Mouse (Mus musculus): ENCODE results near the gene Abhd4.

The Abhd4 gene

GRCm38 (mm10) chr14:54253741-54254291 is at the start of gene Abhd4, which contains the start of gene Dad1:
Gene Abhd4, plus strand, starts transcription at chr14:54254188.
Gene Dad1, minus strand, starts transcription at chr14:54254104.
- peak; percentile 98 for DNase-seq (ENCODE audit: low read depth)

GRCm38 (mm10) chr14:54204311-54204710 is 49.7 kb upstream of the Abhd4 start:
- no peak for DNase-seq (ENCODE audit: low read depth)

GRCm38 (mm10) chr14:54204786-54205185 is 49.2 kb upstream of the Abhd4 start:
- DNase-seq (ENCODE audit: low read depth): no peak

- DNase-seq (ENCODE audit: low read depth): no peak
Measured at GRCm38 (mm10) chr14:54205904-54206303, 48.1 kb upstream of the Abhd4 start.

- DNase-seq (ENCODE audit: low read depth): no peak
Measured at GRCm38 (mm10) chr14:54206309-54206708, 47.7 kb upstream of the Abhd4 start.

- no peak for DNase-seq (ENCODE audit: low read depth)
Measured at GRCm38 (mm10) chr14:54206750-54207550, 47.0 kb upstream of the Abhd4 start.

GRCm38 (mm10) chr14:54207924-54208323 is 46.1 kb upstream of the Abhd4 start:
- DNase-seq (ENCODE audit: low read depth): no peak

GRCm38 (mm10) chr14:54208741-54209140 is 45.2 kb upstream of the Abhd4 start:
- no peak for DNase-seq (ENCODE audit: low read depth)

GRCm38 (mm10) chr14:54209932-54210331 is 44.1 kb upstream of the Abhd4 start:
- DNase-seq (ENCODE audit: low read depth): no peak

GRCm38 (mm10) chr14:54210401-54210800 is 43.6 kb upstream of the Abhd4 start:
- DNase-seq (ENCODE audit: low read depth): no peak

- no peak for DNase-seq (ENCODE audit: low read depth)
Measured at GRCm38 (mm10) chr14:54211199-54211598, 42.8 kb upstream of the Abhd4 start.

- no peak for DNase-seq (ENCODE audit: low read depth)
Measured at GRCm38 (mm10) chr14:54211755-54212154, 42.2 kb upstream of the Abhd4 start.

GRCm38 (mm10) chr14:54213734-54214133 is 40.3 kb upstream of the Abhd4 start:
- no peak for DNase-seq (ENCODE audit: low read depth)

- DNase-seq (ENCODE audit: low read depth): no peak
Measured at GRCm38 (mm10) chr14:54214477-54214876, 39.5 kb upstream of the Abhd4 start.

GRCm38 (mm10) chr14:54214901-54215300 is 39.1 kb upstream of the Abhd4 start:
- no peak for DNase-seq (ENCODE audit: low read depth)

- DNase-seq (ENCODE audit: low read depth): no peak
Measured at GRCm38 (mm10) chr14:54216126-54216525, 37.9 kb upstream of the Abhd4 start.

- no peak for DNase-seq (ENCODE audit: low read depth)
Measured at GRCm38 (mm10) chr14:54218233-54218632, 35.8 kb upstream of the Abhd4 start.

- no peak for DNase-seq (ENCODE audit: low read depth)
Measured at GRCm38 (mm10) chr14:54218721-54219120, 35.3 kb upstream of the Abhd4 start.

GRCm38 (mm10) chr14:54219256-54219655 is 34.7 kb upstream of the Abhd4 start:
- DNase-seq (ENCODE audit: low read depth): no peak

GRCm38 (mm10) chr14:54219849-54220248 is 34.1 kb upstream of the Abhd4 start:
- no peak for DNase-seq (ENCODE audit: low read depth)

GRCm38 (mm10) chr14:54220726-54221494 is 33.1 kb upstream of the Abhd4 start:
- DNase-seq (ENCODE audit: low read depth): no peak

- no peak for DNase-seq (ENCODE audit: low read depth)
Measured at GRCm38 (mm10) chr14:54221641-54222040, 32.3 kb upstream of the Abhd4 start.

- peak; percentile 81 for DNase-seq (ENCODE audit: low read depth)
Measured at GRCm38 (mm10) chr14:54222289-54222727, 31.7 kb upstream of the Abhd4 start.

All from fibroblast of lung, adult 2 months (primary cell).